Mouse (Mus musculus): Measurements from ENCODE around the gene Rnps1. TPM values are rescaled to one million over a fixed set of nuclear protein-coding genes. Genes with fewer than 3 reads are reported as not detected.

Rnps1 gene
- total RNA-seq, 2 experiments from 2014 or later, result 48.2 to 51.5 TPM

- intact Hi-C loops (cut with DNase I; ENCODE audit: low total_unique reads), result no loop called here
- no peak for DNase-seq
These were observed 49.2 kb downstream of the Rnps1 start for GRCm38 (mm10) chr17:24463374-24464133.

- DNase-seq, result no peak
- intact Hi-C loops (cut with DNase I; ENCODE audit: low total_unique reads), result no loop called here
These were observed 54.4 kb downstream of the Rnps1 start for GRCm38 (mm10) chr17:24468636-24469246.

- DNase-seq, result no peak
- intact Hi-C loops (cut with DNase I; ENCODE audit: low total_unique reads), result no loop called here
These were observed 55.1 kb downstream of the Rnps1 start for GRCm38 (mm10) chr17:24469336-24469909.

GRCm38 (mm10) chr17:24469910-24470602 is 55.7 kb downstream of the Rnps1 start, which contains the start of the genes E4f1 and Pgp:
Gene E4f1 (minus strand): TSS chr17:24470313.
Gene Pgp (plus strand): TSS chr17:24470392.
- peak; percentile 99 for DNase-seq
- intact Hi-C loops (cut with DNase I; ENCODE audit: low total_unique reads), result no loop called here

DNA sequence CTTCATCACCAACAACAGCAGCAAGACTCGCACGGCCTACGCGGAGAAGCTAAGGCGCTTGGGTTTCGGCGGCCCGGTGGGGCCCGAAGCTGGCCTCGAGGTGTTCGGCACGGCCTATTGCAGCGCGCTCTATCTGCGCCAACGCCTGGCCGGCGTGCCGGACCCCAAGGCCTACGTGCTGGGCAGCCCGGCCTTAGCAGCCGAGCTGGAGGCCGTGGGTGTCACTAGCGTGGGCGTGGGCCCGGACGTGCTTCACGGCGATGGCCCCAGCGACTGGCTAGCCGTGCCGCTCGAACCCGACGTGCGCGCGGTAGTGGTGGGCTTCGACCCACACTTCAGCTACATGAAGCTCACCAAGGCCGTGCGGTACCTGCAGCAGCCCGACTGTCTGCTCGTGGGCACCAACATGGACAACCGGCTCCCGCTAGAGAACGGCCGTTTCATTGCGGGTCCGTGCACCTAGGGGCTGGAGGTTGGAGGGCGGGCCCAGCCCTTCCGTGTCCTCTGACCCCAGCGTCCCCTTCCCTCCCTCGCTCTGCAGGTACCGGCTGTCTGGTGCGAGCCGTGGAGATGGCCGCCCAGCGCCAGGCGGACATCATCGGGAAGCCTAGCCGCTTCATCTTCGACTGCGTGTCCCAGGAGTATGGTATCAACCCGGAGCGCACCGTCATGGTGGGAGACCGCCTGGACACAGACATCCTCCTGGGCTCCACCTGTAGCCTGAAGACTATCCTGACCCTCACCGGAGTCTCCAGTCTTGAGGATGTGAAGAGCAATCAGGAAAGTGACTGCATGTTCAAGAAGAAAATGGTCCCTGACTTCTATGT is 56.5 kb downstream of the Rnps1 start:
- DNase-seq, result no peak
- intact Hi-C loops (cut with DNase I; ENCODE audit: low total_unique reads), result no loop called here

DNA sequence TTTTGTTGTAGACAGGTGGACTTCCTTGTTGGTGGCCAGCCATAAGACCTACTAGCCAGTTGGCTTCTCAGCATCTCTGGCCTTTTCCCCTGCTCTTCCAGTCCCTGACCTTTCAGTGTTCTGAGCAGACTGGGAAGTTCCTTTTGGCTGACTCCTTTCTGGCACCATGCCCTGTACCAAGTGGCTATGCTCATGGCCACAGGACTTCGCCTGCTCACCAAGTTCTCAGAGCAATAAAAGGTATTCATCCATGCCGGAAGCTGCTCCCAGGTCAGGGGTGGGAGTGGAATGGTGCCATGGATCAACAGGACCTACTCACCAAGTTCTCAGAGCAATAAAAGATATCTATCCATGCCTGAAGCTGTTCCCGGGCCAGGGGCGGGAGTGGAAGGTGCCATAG is 58.1 kb downstream of the Rnps1 start:
- peak; percentile 61 for DNase-seq

DNA sequence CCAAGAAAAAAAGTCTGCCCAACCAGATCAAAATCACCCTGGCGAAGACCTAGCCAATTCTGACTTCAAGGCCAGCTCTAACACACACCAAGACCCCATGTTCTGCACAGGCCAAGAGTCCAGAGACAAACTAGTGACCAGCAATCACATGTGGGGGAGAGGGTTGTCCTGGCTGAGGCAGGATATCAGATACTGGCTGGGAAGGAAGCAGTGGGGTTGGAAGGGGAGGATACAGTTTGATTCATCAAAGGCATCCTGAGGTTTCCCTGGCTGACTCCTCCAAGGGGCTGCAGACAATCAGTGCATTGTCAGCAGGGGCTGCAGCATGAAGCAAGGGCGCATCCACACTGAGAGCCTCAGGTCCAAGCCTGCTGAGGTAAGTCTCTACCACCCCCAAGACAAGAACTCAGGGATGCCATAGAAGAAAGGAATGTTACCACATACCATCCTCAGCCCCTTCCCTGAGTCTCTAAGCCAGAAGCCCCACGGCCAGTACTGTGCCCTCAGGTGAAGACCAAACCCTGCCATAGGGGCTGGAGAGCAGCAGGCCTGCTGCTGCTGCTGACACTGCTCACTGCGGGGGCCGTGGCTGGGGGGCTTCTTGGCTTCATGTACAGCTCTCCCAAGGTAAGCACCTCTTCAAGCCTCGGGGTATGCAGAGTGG is 59.4 kb downstream of the Rnps1 start, which contains the start of gene Bricd5:
Gene Bricd5, plus strand, starts transcription at position 273 of the 664 bp plus-strand sequence.
- DNase-seq, result no peak
- intact Hi-C loops (cut with DNase I; ENCODE audit: low total_unique reads), result no loop called here

More for the DNA sequence above, 58.1 kb downstream of the Rnps1 start:
- intact Hi-C loops (cut with DNase I; ENCODE audit: low total_unique reads), result no loop called here

- DNase-seq, result no peak
- intact Hi-C loops (cut with DNase I; ENCODE audit: low total_unique reads), result no loop called here
These were observed 60.2 kb downstream of the Rnps1 start for GRCm38 (mm10) chr17:24474557-24474956.

Other genes with a start within 250 kb of the Rnps1 start
- 100 to 1,000 TPM; 167 to 178 TPM for gene Atp6v0c, start 244.9 kb upstream of the Rnps1 start, total RNA-seq (2021)
- 1 to 10 TPM; 3.4 to 3.5 TPM for gene Tbc1d24, start 209.0 kb upstream of the Rnps1 start, total RNA-seq (2021)
- gene Ntn3, start 205.0 kb upstream of the Rnps1 start, total RNA-seq (2021), result 1 to 10 TPM in 1 of 2 experiments, under 1 TPM in 1; 0.86 to 1.1 TPM
- 1 to 10 TPM; 1.9 to 2.3 TPM for gene Tedc2, start 193.7 kb upstream of the Rnps1 start, total RNA-seq (2021)
- gene Ccnf, start 163.1 kb upstream of the Rnps1 start, total RNA-seq (2021), result 1 to 10 TPM; 2.4 to 2.7 TPM
- under 1 TPM in 1 of 2 experiments, not detected in 1; 0.09 TPM for gene Abca17, start 63.5 kb upstream of the Rnps1 start, total RNA-seq (2021)
- 1 to 10 TPM; 9.0 to 9.8 TPM for gene Abca3, start 62.6 kb upstream of the Rnps1 start, total RNA-seq (2021)
- 100 to 1,000 TPM; 133 to 200 TPM for gene Eci1, start 12.1 kb downstream of the Rnps1 start, total RNA-seq (2021)
- gene Dnase1l2, start 28.5 kb downstream of the Rnps1 start, total RNA-seq (2021), result under 1 TPM; 0.76 to 0.89 TPM
- gene E4f1, start 55.7 kb downstream of the Rnps1 start, total RNA-seq (2021), result 10 to 100 TPM in 1 of 2 experiments, 1 to 10 TPM in 1; 8.5 to 10.2 TPM
- 10 to 100 TPM; 44.6 TPM for gene Pgp, start 55.8 kb downstream of the Rnps1 start, total RNA-seq (2021)
- under 1 TPM in 1 of 2 experiments, not detected in 1; 0.31 TPM for gene Bricd5, start 59.3 kb downstream of the Rnps1 start, total RNA-seq (2021)
- gene Mlst8, start 64.5 kb downstream of the Rnps1 start, total RNA-seq (2021), result 10 to 100 TPM; 10.7 to 11.6 TPM
- gene Caskin1, start 74.0 kb downstream of the Rnps1 start, total RNA-seq (2021), result under 1 TPM; 0.22 to 0.31 TPM
- 10 to 100 TPM; 31.9 to 33.4 TPM for gene Traf7, start 113.4 kb downstream of the Rnps1 start, total RNA-seq (2021)
- under 1 TPM; 0.21 to 0.27 TPM for gene Rab26, start 119.6 kb downstream of the Rnps1 start, total RNA-seq (2021)
- gene Pkd1, start 135.3 kb downstream of the Rnps1 start, total RNA-seq (2021), result 10 to 100 TPM; 32.0 to 36.1 TPM
- 10 to 100 TPM; 50.6 to 53.0 TPM for gene Tsc2, start 218.1 kb downstream of the Rnps1 start, total RNA-seq (2021)
- 1 to 10 TPM; 2.2 to 3.6 TPM for gene Nthl1, start 218.1 kb downstream of the Rnps1 start, total RNA-seq (2021)
- 10 to 100 TPM; 36.2 to 46.3 TPM for gene Slc9a3r2, start 235.8 kb downstream of the Rnps1 start, total RNA-seq (2021)
- gene Npw, start 243.9 kb downstream of the Rnps1 start, total RNA-seq (2021), result not detected